Mouse (Mus musculus) adrenal gland, postnatal 10 days (tissue): ENCODE data around the gene Dcun1d3. TPM values are rescaled to one million over a fixed set of nuclear protein-coding genes. Genes with fewer than 3 reads are reported as not detected.

ENCODE experiments used
- DNase-seq: peaks from one replicate; pipeline ENCODE4 v3.0.0; 2021; ENCODE audit warnings: mixed read lengths
- long read RNA-seq, 2 experiments: library from polyadenylated mRNA; stranded (forward); transcript quantifications; one replicate each; pipeline ENCODE4 v2.0.0; 2021
- total RNA-seq, 2 experiments: library from RNA; stranded (reverse); gene quantifications; 2 replicates each; pipeline ENCODE4 v1.2.3; 2021

Gene Dcun1d3
- 10 to 100 TPM; 26.7 to 48.0 TPM for total RNA-seq
- long read RNA-seq, experiment 1, full-length matches to known transcripts: 18 of 28 reads
- long read RNA-seq, experiment 1, partial matches to known transcripts: 1 of 28 reads
- long read RNA-seq, experiment 1, other reads (novel, unspliced or antisense): 9 of 28 reads
- long read RNA-seq, experiment 2, full-length matches to known transcripts: 4 of 7 reads
- long read RNA-seq, experiment 2, partial matches to known transcripts: 0 of 7 reads
- long read RNA-seq, experiment 2, other reads (novel, unspliced or antisense): 3 of 7 reads

DNA sequence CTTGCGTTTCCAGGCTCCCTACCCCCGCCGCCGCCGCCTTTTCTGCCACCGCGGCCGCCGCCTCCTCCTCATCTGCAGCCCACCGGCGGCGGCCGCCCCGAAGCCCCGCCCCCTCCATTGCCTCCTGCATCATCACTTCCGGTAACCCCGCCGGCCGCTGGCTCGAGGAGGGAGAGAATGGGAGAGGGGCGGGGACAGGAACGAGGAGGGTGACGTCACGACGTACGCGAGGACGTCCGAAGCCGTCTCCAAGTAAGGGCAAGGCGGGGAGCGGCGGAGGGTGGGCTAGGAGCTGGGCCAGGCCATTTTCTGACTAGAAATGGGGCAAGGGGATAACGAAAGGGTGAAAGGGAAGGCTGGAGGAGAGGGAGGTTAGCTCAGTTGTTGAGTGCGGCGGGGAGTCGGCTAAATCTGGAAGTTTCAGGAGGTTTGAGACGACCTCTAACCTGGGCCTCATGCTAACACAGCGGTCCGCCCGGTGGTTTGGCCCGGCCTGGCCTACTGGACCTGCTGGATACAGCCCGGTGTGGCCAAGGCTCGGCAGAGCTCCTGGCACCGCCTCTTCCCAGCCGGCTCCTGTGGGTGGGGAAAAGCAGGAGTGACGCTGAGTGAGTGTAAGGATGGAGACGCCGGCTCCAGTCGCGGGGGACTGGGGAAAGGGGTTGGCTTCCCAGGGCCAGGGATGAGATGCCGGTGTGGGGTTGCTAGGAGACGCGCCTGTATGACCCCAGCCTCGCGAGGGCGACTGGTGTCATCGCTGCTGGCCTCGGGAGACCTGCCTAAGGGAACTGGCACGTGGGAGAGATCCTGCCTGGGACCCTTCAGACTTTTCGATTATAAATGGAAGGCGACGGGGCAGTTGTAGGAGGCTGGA is at the start of gene Dcun1d3, which contains the start of gene Lyrm1:
Dcun1d3 (minus strand) TSS at position 660 of the 874 bp plus-strand sequence.
Lyrm1 (plus strand) TSS at position 223 of the 874 bp plus-strand sequence.
- DNase-seq: peak; percentile 99

DNA sequence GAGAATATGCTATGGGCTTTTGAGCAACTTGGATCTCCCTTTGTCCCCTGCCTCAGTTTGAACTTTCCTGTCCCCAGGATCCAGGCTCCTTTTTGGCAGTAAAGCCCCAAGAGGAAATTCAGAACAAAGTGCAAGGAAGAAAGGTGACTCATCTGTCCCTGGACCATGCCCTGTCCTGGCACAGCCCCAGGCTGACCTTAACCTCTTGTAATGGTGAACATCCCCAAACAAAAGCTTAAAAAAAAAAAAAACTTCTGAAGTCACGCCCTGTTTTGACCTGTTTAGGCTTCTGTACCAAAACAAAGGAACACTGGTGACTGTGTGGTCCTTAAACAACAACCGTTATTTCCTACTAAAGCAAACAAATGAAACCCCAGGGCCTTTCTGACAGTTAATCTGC is 45.5 kb upstream of the Dcun1d3 start:
- peak; percentile 63 for DNase-seq

DNA sequence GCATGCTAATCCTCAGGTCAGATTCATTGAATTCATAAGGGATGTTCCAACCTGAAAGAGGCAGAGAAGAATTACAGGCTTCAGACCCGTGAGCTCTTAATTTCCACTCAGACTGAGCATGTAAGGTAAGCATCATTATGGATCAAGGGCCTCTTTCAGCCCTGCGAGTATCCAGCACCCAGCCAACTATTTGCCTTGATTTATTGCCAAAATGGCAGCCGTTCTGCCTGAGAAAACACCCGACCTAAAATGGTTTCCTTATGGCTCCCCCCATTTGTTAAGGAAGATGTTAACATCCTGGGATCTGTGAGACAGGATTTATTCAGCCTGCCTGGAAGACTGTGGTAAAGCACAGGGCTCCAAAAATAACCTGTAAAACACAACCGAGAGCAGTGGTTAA is 40.9 kb upstream of the Dcun1d3 start:
- no peak for DNase-seq

DNA sequence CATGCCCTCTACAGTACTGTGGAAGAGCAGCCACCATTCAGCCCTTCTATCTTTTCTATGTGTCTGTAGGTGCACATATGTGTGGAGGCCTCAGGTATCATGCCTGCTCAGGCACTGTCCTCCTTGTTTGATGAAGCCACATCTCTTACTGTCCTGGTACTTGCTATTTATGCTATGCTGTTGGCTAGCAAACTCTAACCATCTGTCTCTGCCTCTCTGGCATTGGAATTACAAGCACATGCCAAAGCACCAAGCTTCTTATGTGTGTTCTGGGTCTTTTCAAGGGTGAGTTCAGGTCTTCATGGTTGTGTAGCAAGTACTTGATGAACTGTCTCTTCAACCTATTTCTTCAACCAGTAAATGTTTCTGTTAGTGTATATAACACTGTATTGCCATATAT is 40.2 kb upstream of the Dcun1d3 start:
- no peak for DNase-seq

DNA sequence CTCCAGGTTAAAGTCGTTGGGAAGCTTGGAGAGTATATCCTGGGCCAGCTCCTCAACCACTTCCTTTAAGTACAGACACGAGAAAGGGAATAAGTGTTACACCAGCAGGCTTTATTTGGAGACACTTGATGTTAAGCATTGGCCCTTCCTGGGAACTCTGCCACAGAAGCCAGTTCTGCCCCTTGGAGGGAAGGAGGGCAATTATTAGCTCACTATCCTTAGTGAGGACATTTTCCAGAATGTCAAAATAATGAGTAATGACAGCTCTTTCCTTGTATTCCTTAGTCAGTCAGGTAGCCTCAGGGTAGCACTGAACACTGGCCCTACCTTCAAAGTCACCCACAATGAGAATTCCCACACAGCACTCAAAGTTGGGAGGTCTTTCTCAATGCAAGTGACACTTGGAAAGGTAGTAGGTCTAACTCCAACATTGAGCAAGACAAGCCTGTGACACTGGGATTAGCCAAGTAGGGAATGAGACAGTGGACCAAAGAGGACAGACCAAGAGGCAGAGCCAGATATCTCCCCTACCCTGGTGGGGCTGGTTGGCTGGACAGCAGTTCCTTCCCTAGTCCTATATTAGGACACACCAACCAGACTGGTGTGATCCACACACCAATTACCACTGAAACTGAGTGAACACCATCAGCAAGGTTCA is 32.8 kb upstream of the Dcun1d3 start:
- peak; percentile 41 for DNase-seq

DNA sequence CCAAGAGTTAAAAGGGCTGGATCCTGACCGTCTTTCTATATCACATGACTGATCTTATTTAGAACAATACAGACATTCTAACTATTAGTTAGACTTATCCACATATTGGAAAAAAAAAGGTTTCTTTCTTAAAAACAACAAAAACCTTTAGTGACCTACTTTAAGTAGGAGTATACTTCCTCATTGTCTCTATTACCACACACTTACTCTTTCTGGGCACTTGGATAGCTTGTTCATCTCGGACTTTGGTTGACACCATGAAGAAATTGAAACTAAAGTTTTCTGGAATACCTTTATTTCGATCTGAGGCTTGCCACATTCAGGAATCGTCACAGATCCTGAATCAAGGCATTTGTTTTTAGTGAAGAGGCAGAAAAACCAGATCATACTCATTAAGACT is 25.0 kb upstream of the Dcun1d3 start:
- no peak for DNase-seq

DNA sequence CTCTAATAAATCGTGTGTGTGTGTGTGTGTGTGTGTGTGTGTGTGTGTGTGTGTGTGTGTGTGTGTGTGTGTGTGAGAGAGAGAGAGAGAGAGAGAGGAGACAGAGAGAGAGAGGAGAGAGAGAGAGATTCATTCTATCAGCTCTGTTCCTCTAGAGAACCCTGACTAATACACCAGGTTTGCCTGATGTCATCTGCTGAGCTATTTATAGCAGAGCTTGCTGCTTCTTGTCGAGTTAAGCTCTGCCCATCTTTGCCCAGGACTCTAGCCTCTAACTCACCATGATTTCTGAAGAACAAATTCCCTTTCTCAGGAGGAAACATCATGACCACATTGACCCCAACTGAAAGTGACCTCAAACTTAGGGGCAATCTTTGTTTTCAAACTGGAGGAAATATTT is 24.4 kb upstream of the Dcun1d3 start:
- DNase-seq: no peak

DNA sequence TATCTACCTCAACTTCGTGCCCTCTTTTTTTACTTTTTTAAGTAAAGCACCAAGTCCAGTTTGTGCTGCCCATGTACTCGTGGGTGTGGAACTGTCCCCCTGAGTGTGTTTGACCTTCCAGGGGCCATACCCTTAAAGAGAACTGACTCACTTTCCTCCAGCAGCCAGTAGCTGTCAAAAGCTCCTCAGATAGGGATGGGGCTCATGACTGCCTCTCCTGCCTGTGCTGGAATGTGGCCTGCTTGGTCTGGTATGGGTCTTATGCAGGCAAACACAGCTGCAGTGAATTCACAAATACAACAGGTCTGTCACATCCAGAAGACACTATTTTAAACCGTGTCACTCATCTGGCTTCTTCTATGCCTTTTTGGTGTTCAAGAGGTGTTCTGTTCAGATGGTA is 15.6 kb upstream of the Dcun1d3 start:
- no peak for DNase-seq

DNA sequence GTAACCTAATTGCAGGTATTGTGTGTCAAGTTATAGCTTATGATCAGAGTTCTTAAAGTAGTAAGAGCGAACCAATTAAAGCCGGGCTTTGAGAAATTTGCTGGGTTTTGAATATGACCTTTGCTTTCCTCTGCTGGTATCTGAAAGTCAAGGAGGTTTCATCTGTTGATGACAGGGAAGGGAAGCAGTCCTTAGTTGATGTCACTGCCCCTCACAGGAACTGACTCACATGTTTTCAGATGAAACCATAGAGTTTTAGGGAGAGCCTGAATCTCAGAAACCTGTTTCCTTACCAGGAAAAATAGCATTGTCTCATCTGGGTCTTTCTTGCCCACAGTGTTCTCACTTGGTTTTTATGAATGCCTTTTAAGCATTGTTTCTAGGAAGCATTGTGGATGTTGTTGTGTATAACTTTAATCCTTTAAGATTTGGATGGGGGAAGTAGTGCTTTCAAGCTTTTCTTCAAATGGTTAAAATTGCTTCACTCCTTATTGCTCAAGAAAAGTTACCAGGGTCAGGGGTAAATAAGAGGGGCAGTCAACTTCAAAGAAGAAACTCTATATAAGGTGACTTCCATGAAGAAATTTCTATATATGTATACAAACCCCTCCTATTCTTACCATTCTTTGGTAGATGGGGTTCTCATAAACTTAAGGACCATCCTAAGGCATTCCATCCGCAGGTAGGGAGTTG is 10.6 kb upstream of the Dcun1d3 start:
- no peak for DNase-seq

DNA sequence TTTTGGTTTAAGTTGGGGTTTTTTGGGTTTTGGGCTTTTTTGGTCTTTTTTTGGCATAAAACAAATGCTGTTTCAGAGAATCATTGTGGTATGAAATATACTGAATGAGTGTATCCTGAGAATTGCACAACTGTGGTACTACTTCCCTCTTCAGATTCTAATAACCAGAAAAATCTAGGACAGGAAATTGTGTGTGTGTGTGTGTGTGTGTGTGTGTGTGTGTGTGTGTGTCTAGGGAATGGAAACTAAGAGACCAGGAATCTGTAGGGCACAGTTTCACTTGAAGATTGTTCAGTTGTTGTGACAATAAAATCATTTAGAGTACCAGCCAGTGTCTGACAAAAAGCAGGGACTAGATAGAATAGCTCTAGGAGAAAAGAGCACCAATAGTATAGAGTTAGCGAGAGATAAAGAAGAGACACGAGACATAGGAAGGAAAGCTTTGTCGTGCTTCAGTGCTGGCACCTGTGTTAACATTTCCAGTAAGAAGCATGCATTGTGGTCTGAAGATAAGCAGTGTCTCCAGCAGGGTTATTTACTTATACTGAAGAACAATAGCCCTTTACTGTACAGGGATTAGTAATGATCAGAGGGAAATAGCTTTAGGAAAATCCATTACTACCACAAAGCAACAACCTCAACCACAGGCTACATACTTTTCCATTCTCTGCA is 3.4 kb upstream of the Dcun1d3 start:
- no peak for DNase-seq

DNA sequence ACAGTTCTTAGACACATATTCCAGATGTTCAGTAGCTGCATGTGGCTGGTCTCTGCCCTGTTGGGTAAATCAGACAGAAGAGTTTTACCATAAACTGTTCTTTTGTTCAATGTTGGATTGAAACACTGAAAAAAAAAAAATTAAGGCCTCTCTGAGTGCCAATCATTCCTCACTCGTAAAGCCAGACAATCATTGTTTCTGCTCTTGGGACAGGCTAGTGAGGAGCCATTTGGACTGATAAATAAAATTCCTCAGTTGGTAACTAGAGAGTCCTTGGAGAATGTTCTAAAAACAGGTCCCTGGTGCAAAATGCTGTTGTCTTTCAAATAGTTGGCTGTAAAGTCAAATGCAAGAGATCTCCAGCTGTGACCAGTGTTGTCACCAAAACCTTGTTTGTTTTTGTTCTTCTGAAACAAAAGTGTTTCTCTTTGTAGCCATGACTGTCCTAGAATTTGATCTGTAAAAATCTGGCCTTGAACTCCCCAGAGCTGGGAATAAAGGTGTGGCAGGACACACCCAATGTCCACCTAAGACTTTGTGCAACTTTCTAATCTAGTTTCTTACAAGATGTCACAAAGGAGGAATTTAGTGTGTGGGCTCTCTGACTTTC is 2.3 kb upstream of the Dcun1d3 start:
- DNase-seq: no peak

DNA sequence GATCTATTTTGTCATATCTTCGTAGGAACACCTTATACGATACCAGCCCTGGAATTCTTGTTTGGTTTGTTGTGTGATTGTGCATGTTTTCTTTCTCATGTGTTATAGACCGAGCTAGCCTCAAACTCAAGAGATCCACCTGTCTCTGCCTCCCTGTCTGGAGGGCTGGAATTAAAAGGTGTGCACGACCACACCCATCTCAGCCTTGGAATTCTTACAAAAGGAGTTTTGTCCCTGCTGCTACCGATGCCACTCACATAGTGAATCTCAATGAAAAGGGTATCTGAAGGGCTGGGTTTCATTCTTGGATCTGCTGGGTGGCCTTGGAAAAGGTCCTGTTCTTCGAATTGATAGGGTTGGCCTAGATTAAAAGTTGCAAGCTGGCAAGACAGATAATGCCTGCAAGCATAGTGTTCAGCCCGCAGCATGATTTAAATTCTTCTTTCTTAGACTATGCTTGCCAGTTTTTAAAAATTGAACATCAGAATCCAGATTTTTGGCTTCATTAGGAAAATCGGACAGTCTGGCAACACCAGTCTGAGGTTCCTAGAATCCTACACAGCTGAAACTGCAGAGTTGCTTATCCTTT is 1.5 kb upstream of the Dcun1d3 start:
- no peak for DNase-seq

DNA sequence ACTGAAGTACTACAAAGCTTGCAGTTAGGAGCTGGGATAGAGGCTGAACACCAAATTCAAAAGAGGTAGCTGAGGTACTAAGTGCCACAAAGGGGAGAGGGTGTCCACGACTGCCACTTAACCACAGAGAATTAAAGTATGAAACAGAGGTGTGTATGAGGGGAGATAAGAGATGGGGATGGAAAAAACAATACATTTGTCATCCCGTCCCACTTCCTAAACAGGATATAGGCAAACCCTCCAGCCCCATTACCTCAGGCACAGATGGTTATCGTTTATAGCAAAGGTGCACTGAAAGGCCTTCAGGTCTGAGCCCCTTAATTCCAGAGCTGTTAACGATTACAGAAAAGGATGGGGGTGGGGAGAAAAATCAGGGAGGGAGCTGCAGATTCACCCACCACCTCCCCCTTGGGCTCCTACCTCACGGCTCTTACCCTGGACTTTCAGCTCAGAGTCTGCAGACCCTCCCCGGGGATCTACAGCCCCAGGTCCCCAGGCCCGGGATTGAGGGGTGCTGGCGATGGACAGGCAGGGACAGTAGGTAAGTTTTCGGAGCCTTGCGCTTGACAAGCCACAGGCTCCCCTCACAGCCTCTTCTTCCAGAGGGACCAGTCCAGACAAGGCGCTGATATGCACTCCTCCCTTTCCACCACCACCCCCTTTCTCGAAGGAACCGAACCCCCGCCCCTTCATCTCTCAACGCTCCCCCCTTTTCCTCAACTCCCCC is 1.1 kb downstream of the Dcun1d3 start:
- no peak for DNase-seq

DNA sequence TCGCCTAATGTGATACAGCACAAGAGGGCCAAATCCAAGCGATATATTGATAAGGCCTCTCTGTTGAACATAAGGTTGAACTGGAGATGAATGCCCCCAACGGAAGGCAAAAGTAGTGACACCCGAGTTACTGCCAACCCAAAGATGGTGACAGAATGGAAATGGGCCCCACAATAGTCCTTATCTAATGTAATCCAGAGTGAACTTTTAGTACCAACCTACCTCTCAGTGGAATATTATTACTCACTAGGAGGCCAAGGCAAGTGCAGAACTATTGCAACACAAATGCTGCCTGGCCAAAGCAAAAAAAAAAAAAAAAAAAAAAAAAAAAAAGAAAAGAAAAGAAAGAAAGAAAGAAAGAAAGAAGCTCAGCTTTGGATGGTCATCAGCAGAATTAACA is 3.4 kb downstream of the Dcun1d3 start:
- no peak for DNase-seq

DNA sequence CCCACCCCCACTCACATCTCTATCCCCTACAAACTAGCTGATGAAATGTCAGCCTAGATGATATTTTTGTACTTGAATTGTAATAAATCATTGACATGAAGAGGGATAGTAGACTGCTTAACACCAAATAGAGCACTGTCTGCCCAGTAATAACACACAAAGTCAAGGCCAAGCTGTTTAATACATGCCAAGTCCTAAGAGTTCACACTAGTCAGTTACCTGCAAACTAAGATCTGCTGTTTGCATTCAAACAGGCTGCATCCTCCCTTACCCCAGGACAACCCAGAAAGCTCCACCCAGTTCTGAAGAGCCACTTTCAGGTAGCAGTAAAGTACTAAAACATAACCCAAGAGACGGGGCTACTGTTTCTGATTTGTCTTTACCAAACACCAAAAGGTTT is 3.9 kb downstream of the Dcun1d3 start:
- DNase-seq: no peak

DNA sequence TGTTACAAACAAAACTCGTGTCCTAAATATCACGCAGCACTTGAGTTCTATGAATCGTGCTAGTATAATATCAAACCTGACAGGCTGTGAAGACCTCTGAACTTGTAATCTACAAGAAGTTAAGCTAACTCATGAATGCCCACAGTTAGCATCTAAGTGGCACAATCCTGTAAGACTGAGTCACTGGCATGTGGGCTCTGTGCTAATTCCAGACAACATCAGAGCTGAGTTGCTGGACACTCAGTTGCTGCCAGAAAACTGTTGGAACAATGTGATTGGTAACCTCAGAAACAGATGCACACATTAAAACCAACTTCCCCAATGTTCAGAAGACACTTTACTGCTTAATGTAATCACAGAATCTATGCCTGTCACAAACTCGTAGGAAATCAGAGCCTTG is 8.2 kb downstream of the Dcun1d3 start:
- DNase-seq: no peak

DNA sequence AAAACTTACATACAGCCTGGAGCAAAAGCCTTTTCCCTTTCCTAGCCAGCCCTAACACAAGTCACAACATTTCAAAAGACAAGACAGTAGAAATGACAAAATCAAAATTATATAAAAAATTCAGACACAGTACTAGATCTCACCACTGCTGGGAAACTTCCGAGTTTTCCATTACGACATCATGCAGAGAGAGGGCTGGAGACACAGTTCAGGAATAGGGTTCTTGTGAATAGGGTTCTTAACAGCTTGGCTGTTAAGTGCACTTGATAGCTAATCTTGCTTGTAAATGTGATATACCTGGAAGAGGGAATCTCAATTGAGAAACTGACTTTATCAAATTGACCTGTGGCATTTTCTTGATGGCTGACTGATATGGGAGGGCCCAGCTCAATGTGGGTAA is 14.9 kb downstream of the Dcun1d3 start:
- no peak for DNase-seq

DNA sequence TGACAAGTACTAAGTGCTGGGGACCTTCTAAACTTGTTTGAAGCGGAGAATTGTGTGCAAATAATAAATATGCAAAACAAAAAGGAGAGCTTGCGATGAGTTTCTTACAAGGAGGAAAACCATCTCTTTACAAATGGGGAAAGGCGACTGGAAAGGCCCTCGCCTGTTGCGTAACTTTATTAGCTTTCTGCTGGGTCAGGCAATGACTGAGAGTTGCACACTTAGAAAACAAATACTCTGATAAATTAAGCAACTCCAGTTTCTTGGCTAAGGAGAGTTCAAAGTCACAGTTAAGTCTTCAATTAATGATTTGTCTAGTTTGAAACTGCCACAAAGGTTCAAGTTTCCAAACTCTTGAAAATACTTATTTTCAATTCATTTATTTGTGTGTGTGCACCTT is 15.8 kb downstream of the Dcun1d3 start:
- DNase-seq: peak; percentile 31

DNA sequence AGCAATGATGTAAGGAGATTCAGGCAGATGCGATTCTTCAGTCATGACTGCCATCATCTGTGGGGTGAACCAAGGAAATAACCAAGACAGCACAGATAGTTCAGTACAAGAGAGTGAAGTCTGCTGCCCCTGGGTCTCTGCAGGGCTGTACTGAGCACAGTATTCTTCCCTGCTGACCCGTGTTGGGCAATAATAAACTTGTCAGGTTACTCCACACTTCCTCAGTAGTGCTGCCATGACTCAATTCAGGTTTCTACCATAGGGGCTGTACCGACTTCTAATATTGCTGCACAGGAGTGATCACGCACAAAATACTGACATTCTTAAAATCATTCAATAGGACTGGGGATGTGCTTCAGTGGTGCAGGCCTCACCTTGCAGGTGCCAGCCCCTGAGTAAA is 16.9 kb downstream of the Dcun1d3 start:
- no peak for DNase-seq

DNA sequence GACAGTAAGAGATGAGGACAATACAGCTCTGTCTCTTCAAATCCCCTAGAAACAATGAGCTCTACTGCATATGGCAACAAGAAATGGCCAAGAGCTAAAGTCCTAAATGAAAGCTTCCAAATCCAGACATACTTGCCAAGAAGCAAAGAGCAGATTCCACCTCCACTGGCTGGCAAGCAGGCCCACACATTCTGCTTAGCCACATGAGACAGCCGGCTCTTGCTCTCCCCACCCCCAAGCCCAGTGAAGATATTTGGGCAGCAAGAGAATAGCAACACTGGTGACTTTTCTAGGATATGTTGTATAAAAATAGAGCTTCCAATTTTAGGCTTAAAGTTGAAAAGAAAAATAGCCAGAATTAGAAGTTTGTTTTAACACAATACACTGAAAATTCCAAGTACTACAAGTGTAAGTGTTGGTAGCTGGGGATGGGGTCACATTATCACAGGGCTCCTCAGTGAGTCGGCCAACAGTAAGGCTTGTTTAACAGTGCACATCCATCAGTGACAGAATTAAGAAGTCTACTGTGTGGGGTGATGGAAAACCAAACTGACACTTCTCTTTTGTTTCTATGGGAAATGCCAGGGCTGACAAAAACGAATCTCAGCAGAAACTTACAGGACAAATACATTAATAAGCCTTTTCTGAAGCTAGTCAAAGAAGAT is 20.2 kb downstream of the Dcun1d3 start:
- peak; percentile 39 for DNase-seq
